Mouse (Mus musculus): ENCODE results near the gene Cdr2l. TPM values are rescaled to one million over a fixed set of nuclear protein-coding genes. Genes with fewer than 3 reads are reported as not detected.

Gene Cdr2l
- 5.2 and 6.9 TPM in 2 replicates for polyA plus RNA-seq (2021; fragmentation: Nextera tagmentation)
- long read RNA-seq, experiment 1, partial matches to known transcripts = 1 of 11 reads
- long read RNA-seq, experiment 1, other reads (novel, unspliced or antisense) = 10 of 11 reads
- long read RNA-seq, experiment 2, transcript Cdr2l-201 (5 exons, 3,700 nt) = major isoform, 7 of 19 reads
- long read RNA-seq, experiment 2, partial matches to known transcripts = 12 of 19 reads
- long read RNA-seq, experiment 2, other reads (novel, unspliced or antisense) = 0 of 19 reads

GRCm38 (mm10) chr11:115381743-115382539, at the start of gene Cdr2l:
Cdr2l (plus strand) TSS chr11:115381916.

GRCm38 (mm10) chr11:115334531-115334930, 47.2 kb upstream of the Cdr2l start, which contains the start of gene Otop3:
Otop3 (plus strand) TSS chr11:115334731.

GRCm38 (mm10) chr11:115367395-115367944, 14.2 kb upstream of the Cdr2l start, which contains the start of gene Hid1:
Hid1 (minus strand) TSS chr11:115367756.

GRCm38 (mm10) chr11:115403338-115404124, 21.8 kb downstream of the Cdr2l start, which contains the start of gene Mrpl58:
Mrpl58 (plus strand) TSS chr11:115403752.

GRCm38 (mm10) chr11:115419531-115420237, 38.0 kb downstream of the Cdr2l start, which contains the start of the genes Atp5h and Kctd2:
Atp5h (minus strand) TSS chr11:115419962.
Kctd2 (plus strand) TSS chr11:115420128.

GRCm38 (mm10) chr11:115439906-115440595, 58.3 kb downstream of the Cdr2l start, which contains the start of gene Trim80:
Trim80 (plus strand) TSS chr11:115440545.

Other genes starting within 250 kb of the Cdr2l start
- 0.11 TPM in 1 of 2 replicates, not detected in the other for gene Cd300lf, start 247.9 kb upstream of the Cdr2l start, polyA plus RNA-seq (2021; fragmentation: Nextera tagmentation)
- 23.9 and 27.7 TPM in 2 replicates for gene Slc9a3r1, start 218.6 kb upstream of the Cdr2l start, polyA plus RNA-seq (2021; fragmentation: Nextera tagmentation)
- gene Tmem104, start 194.4 kb upstream of the Cdr2l start, polyA plus RNA-seq (2021; fragmentation: Nextera tagmentation) = 23.0 and 28.3 TPM in 2 replicates
- gene Nat9, start 194.1 kb upstream of the Cdr2l start, polyA plus RNA-seq (2021; fragmentation: Nextera tagmentation) = 40.7 and 42.7 TPM in 2 replicates
- 3.3 and 5.2 TPM in 2 replicates for gene Grin2c, start 114.7 kb upstream of the Cdr2l start, polyA plus RNA-seq (2021; fragmentation: Nextera tagmentation)
- 8.5 and 10.7 TPM in 2 replicates for gene Fdxr, start 104.9 kb upstream of the Cdr2l start, polyA plus RNA-seq (2021; fragmentation: Nextera tagmentation)
- gene Fads6, start 84.3 kb upstream of the Cdr2l start, polyA plus RNA-seq (2021; fragmentation: Nextera tagmentation) = 1.7 and 1.9 TPM in 2 replicates
- gene Otop2, start 74.8 kb upstream of the Cdr2l start, polyA plus RNA-seq (2021; fragmentation: Nextera tagmentation) = 0.29 and 0.97 TPM in 2 replicates
- gene Ush1g, start 59.9 kb upstream of the Cdr2l start, polyA plus RNA-seq (2021; fragmentation: Nextera tagmentation) = 0.41 and 0.46 TPM in 2 replicates
- 0.08 and 0.11 TPM in 2 replicates for gene Otop3, start 47.2 kb upstream of the Cdr2l start, polyA plus RNA-seq (2021; fragmentation: Nextera tagmentation)
- 61.2 and 65.4 TPM in 2 replicates for gene Hid1, start 14.2 kb upstream of the Cdr2l start, polyA plus RNA-seq (2021; fragmentation: Nextera tagmentation)
- gene Mrpl58, start 21.8 kb downstream of the Cdr2l start, polyA plus RNA-seq (2021; fragmentation: Nextera tagmentation) = 225 and 242 TPM in 2 replicates
- 1,701 and 1,807 TPM in 2 replicates for gene Atp5h, start 38.0 kb downstream of the Cdr2l start, polyA plus RNA-seq (2021; fragmentation: Nextera tagmentation)
- gene Kctd2, start 38.2 kb downstream of the Cdr2l start, polyA plus RNA-seq (2021; fragmentation: Nextera tagmentation) = 8.3 and 8.7 TPM in 2 replicates
- not detected in 2 replicates for gene Trim80, start 58.6 kb downstream of the Cdr2l start, polyA plus RNA-seq (2021; fragmentation: Nextera tagmentation)
- gene Slc16a5, start 80.6 kb downstream of the Cdr2l start, polyA plus RNA-seq (2021; fragmentation: Nextera tagmentation) = 0.09 and 0.11 TPM in 2 replicates
- 8.2 and 8.9 TPM in 2 replicates for gene Armc7, start 93.8 kb downstream of the Cdr2l start, polyA plus RNA-seq (2021; fragmentation: Nextera tagmentation)
- 133 and 141 TPM in 2 replicates for gene Nt5c, start 109.9 kb downstream of the Cdr2l start, polyA plus RNA-seq (2021; fragmentation: Nextera tagmentation)
- 276 and 280 TPM in 2 replicates for gene Jpt1, start 132.5 kb downstream of the Cdr2l start, polyA plus RNA-seq (2021; fragmentation: Nextera tagmentation)
- gene Sumo2, start 154.4 kb downstream of the Cdr2l start, polyA plus RNA-seq (2021; fragmentation: Nextera tagmentation) = 655 and 748 TPM in 2 replicates
- 24.6 and 24.9 TPM in 2 replicates for gene Nup85, start 182.5 kb downstream of the Cdr2l start, polyA plus RNA-seq (2021; fragmentation: Nextera tagmentation)
- gene Mrps7, start 222.0 kb downstream of the Cdr2l start, polyA plus RNA-seq (2021; fragmentation: Nextera tagmentation) = 61.1 and 62.2 TPM in 2 replicates
- 5.8 and 6.3 TPM in 2 replicates for gene Gga3, start 222.1 kb downstream of the Cdr2l start, polyA plus RNA-seq (2021; fragmentation: Nextera tagmentation)
- 25.6 and 28.9 TPM in 2 replicates for gene Mif4gd, start 231.1 kb downstream of the Cdr2l start, polyA plus RNA-seq (2021; fragmentation: Nextera tagmentation)
- gene Slc25a19, start 246.4 kb downstream of the Cdr2l start, polyA plus RNA-seq (2021; fragmentation: Nextera tagmentation) = 39.1 and 41.4 TPM in 2 replicates